Mouse (Mus musculus) lung, postnatal 0 days (tissue): ENCODE results near the gene Tmbim6. TPM values are rescaled to one million over a fixed set of nuclear protein-coding genes. Genes with fewer than 3 reads are reported as not detected.

ENCODE experiments used
- ATAC-seq: fragments of 200-750 bp; cut with Nextera tagmentation; 2 replicates; pipeline ENCODE4 v1.8.0; 2017; ENCODE audit warnings: moderate library complexity
- DNase-seq: peaks from one replicate; pipeline ENCODE4 v3.0.0-alpha.2; 2016; ENCODE audit warnings: low spot score
- H3K27ac ChIP-seq: fragments of 300-500 bp; sonication (generic); 2 replicates; pipeline ENCODE4 v1.5.1; 2014; ENCODE audit warnings: antibody characterized with exemption, mild to moderate bottlenecking, low read length, mixed read lengths
- H3K27me3 ChIP-seq: fragments of 300-500 bp; sonication (generic); replicated peaks from 2 replicates; pipeline ENCODE4 v1.6.1; 2014; ENCODE audit warnings: low read length, mixed read lengths; ENCODE audit not compliant: insufficient read depth
- H3K36me3 ChIP-seq: fragments of 300-500 bp; sonication (generic); 2 replicates; pipeline ENCODE4 v1.6.1; 2014; ENCODE audit warnings: low read length, mixed read lengths; ENCODE audit not compliant: insufficient read depth
- H3K4me1 ChIP-seq: fragments of 300-500 bp; sonication (generic); 2 replicates; pipeline ENCODE4 v1.6.1; 2014; ENCODE audit warnings: antibody characterized with exemption, low read depth, low read length, mixed read lengths; ENCODE audit not compliant: insufficient read depth
- H3K4me2 ChIP-seq: fragments of 300-500 bp; sonication (generic); replicated peaks from 2 replicates; pipeline ENCODE4 v1.6.1; 2014; ENCODE audit warnings: low read depth, mild to moderate bottlenecking, low read length, moderate library complexity, mixed read lengths
- H3K4me3 ChIP-seq: fragments of 300-500 bp; sonication (generic); 2 replicates; pipeline ENCODE4 v1.5.1; 2014; ENCODE audit warnings: low read depth, low read length
- H3K9ac ChIP-seq: fragments of 300-500 bp; sonication (generic); replicated peaks from 2 replicates; pipeline ENCODE4 v1.6.1; 2014; ENCODE audit warnings: low read depth, mild to moderate bottlenecking
- H3K9me3 ChIP-seq: fragments of 300-500 bp; sonication (generic); 2 replicates; pipeline ENCODE4 v1.6.1; 2016; ENCODE audit warnings: low read length, mixed read lengths
- CTCF ChIP-seq: IDR thresholded peaks from 2 replicates; pipeline ENCODE4 v1.5.1; 2016; ENCODE audit warnings: antibody characterized with exemption, mild to moderate bottlenecking
- EP300 ChIP-seq: IDR thresholded peaks from 2 replicates; pipeline ENCODE4 v1.6.1; 2016; ENCODE audit warnings: antibody characterized with exemption, mild to moderate bottlenecking, control low read depth
- WGBS: fragments of 180-500 bp; shearing (Covaris S2); extraction: QIAGEN DNeasy Blood & Tissue Kit; methylation state at CpG from one replicate; pipeline ENCODE4 v1.1.7; 2014; 5-methylcytosine and 5-hydroxymethylcytosine counted together
- polyA plus RNA-seq: library from polyadenylated mRNA; unstranded; fragments of >200 nt; fragmentation: Nextera tagmentation; extraction: Ambion mirVana; gene quantifications from 2 replicates; pipeline ENCODE4 v1.2.1, GENCODE M21; 2015

The Tmbim6 gene
- polyA plus RNA-seq: 669 and 693 TPM in 2 replicates

GRCm38 (mm10) chr15:99392486-99393385 lies at the start of gene Tmbim6:
Tmbim6 (plus strand) TSS chr15:99392882.
- DNase-seq (peak; percentile 100), ATAC-seq (peak; percentile 97)
- Histone ChIP-seq H3K4me1 (peaks cover 11% of the 10 kb centered on the region; the same call in 1 of the 2 replicates), H3K9ac (peak within 1 kb of the TSS; percentile 98), H3K27ac (peak within 1 kb of the TSS; percentile 99), H3K9me3 (no peaks in the 10 kb centered on the region), H3K36me3 (no peaks in the 10 kb centered on the region), H3K4me2 (peak within 1 kb of the TSS; percentile 65), H3K4me3 (peak within 1 kb of the TSS; percentile 98), H3K27me3 (no peaks in the 10 kb centered on the region)
- TF ChIP-seq CTCF (0 out of 2 replicates have a peak, but pooled peaks have one; percentile 32), EP300 (peak; percentile 22; the same call in 1 of the 2 replicates)
- 2% methylated on average over 38 of the region's 51 CpGs for WGBS

- ATAC-seq: peak; percentile 74
- no peak overlapping the region for H3K4me3 ChIP-seq
- TF ChIP-seq CTCF (no peak), EP300 (peak; percentile 48)
- H3K4me1 ChIP-seq: peaks cover 52% of the 10 kb centered on the region
- WGBS: 22% methylated on average over 5 of the region's 5 CpGs
- no peaks in the 10 kb centered on the region for H3K36me3 ChIP-seq
- no peaks in the 10 kb centered on the region for H3K9me3 ChIP-seq
- DNase-seq: peak; percentile 63
- H3K4me2 ChIP-seq: peak overlapping the region; percentile 17; the same call in 1 of the 2 replicates
- no peaks in the 10 kb centered on the region for H3K27me3 ChIP-seq
- H3K27ac ChIP-seq: peak overlapping the region; percentile 84
- no peak overlapping the region for H3K9ac ChIP-seq
Measured at GRCm38 (mm10) chr15:99343414-99344147, 49.1 kb upstream of the Tmbim6 start.

- Histone ChIP-seq H3K27ac (peak overlapping the region; percentile 84), H3K4me2 (0 out of 2 replicates have a peak overlapping the region, but pooled peaks have one; percentile 17), H3K9ac (no peak overlapping the region), H3K36me3 (no peaks in the 10 kb centered on the region), H3K4me1 (peaks cover 51% of the 10 kb centered on the region), H3K27me3 (no peaks in the 10 kb centered on the region), H3K4me3 (no peak overlapping the region), H3K9me3 (no peaks in the 10 kb centered on the region)
- DNase-seq (peak; percentile 64), ATAC-seq (peak; percentile 53)
- no peak for TF ChIP-seq CTCF
- no peak for TF ChIP-seq EP300
- WGBS: 37% methylated on average over 8 of the region's 8 CpGs
Measured at GRCm38 (mm10) chr15:99344148-99344870, 48.4 kb upstream of the Tmbim6 start.

GRCm38 (mm10) chr15:99344961-99345360 lies 47.7 kb upstream of the Tmbim6 start:
- H3K4me2 ChIP-seq: no peak overlapping the region
- TF ChIP-seq CTCF (peak; percentile 6; the same call in 1 of the 2 replicates), EP300 (no peak)
- peak overlapping the region; percentile 84 for H3K27ac ChIP-seq
- H3K9ac ChIP-seq: no peak overlapping the region
- no peak for DNase-seq
- 65% methylated on average over 4 of the region's 4 CpGs for WGBS
- peak; percentile 7; the same call in 1 of the 2 replicates for ATAC-seq
- no peaks in the 10 kb centered on the region for H3K36me3 ChIP-seq
- H3K27me3 ChIP-seq: no peaks in the 10 kb centered on the region
- no peaks in the 10 kb centered on the region for H3K9me3 ChIP-seq
- H3K4me1 ChIP-seq: peaks cover 48% of the 10 kb centered on the region
- H3K4me3 ChIP-seq: no peak overlapping the region

- DNase-seq: no peak
- Histone ChIP-seq H3K4me1 (peaks cover 3% of the 10 kb centered on the region; the same call in 1 of the 2 replicates), H3K27me3 (no peaks in the 10 kb centered on the region), H3K9me3 (no peaks in the 10 kb centered on the region), H3K4me3 (no peak overlapping the region), H3K4me2 (no peak overlapping the region), H3K36me3 (no peaks in the 10 kb centered on the region), H3K9ac (no peak overlapping the region), H3K27ac (no peak overlapping the region)
- 64% methylated on average over 6 of the region's 6 CpGs for WGBS
- no peak for ATAC-seq
- TF ChIP-seq EP300: no peak
- no peak for TF ChIP-seq CTCF
Measured at GRCm38 (mm10) chr15:99351610-99352009, 41.1 kb upstream of the Tmbim6 start.
